Mouse (Mus musculus): ENCODE results near the gene Aldh1l1.

GRCm38 (mm10) chr6:90604533-90605297 is 118.5 kb downstream of the Aldh1l1 start, which contains the start of gene Slc41a3:
- TF ChIP-seq CTCF (conservative IDR thresholded peaks at IDR 0.05; ENCODE audit: insufficient read depth, insufficient read length, low read depth, low read length) (0 out of 2 replicates have a peak, but pooled peaks have one; percentile 2), POLR2A (IDR thresholded peaks at IDR 0.05; ENCODE audit: low read depth, low read length) (no peak)

Measured in kidney, adult 2 months (tissue).